Mouse (Mus musculus): Measurements from ENCODE around the gene Dpy30.

Dpy30 gene

DNA sequence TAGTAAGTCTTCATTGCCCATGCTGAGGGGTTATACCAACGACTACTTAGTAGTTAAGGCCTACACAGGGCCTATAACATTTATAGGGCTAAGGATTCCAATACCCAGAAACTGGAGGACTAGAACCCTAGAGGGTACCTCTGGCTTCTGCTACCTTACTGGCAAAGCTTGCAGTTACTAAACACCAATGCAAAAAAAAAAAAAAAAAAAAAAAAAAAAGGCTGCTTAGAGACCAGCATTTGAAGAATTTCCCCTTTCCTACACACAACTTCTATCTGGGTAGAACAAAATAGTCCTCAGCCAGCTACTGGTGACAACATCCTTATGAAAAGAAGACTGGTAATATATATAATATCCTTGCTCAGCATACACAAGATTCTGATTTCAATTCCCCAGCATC is 58.1 kb downstream of the Dpy30 start:
- no peak for DNase-seq (ENCODE audit: extremely low spot score, low read depth, low spot score)

DNA sequence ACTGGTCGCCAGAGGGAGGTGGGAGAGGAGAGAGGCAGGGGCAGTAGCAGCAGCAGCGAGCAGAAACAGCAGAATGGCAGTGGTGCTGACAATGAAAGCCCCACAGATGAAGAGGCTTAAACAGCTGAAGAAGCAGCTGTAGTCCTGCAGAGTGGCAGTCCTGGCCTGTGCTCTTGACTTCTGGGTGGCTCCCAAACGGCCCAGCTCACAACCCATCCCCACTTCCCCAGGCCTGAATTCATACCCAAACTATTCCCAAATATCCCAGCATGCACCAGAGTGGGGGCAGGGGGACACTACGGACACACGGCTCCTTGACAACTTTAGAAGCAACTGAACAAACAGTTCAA is 58.6 kb downstream of the Dpy30 start:
- no peak for DNase-seq (ENCODE audit: extremely low spot score, low read depth, low spot score)

DNA sequence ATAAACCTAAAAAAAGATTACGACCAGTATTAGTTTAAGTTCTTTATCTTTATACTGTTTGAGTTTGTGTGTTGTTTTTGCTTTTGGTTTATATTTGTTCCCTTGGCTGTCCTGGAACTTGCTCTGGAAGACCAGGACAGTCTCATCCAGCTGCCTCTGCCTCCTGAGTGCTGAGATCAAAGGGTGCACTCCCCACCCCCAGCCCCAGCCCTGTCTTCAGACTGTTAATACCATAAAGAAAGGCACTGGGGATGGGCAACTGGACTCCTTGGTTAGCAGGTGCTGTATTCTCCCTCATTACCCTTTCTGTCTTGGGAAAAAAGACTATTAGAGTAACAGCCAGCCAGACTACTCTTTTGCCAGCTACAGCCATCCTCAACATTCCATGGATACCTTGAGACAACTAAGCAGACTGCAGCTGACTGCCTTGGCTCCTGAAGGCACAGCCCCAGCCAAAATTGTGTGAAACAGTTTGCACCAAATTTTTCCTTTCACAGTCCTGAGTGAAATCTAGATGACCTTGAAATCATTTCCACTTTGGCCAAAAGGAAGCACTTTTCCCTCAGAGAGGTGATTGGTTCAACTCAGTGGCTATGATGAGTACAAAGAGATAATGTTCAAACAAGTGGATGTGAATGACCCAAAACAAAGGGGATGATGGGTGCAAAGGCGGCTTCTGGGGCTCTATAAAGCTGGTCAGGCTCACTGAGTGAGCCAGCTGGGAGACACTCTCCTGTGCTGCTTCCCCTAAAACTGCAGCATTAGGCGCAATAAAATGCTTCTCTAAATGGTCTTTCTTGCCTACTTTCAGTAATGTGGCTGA is 59.2 kb downstream of the Dpy30 start:
- no peak for DNase-seq (ENCODE audit: extremely low spot score, low read depth, low spot score)

GRCm38 (mm10) chr17:74262415-74262814 is 61.3 kb downstream of the Dpy30 start:
- DNase-seq (ENCODE audit: extremely low spot score, low read depth, low spot score), result no peak
